Mouse (Mus musculus) heart, embryonic 16.5 days (tissue): ENCODE measurements around the gene Kcnj6. TPM values are rescaled to one million over a fixed set of nuclear protein-coding genes. Genes with fewer than 3 reads are reported as not detected.

Source experiments
- ATAC-seq: fragments of 200-750 bp; cut with Nextera tagmentation; replicated peaks from 2 replicates; pipeline ENCODE4 v1.8.0; 2017; ENCODE audit warnings: moderate number of reproducible peaks; ENCODE audit not compliant: insufficient read depth, low FRiP score; ENCODE audit errors: extremely low read depth
- H3K27ac ChIP-seq: fragments of 300-500 bp; sonication (generic); 2 replicates; pipeline ENCODE4 v1.5.1; 2014; ENCODE audit warnings: mild to moderate bottlenecking, low read length, control low read depth, moderate library complexity
- H3K27me3 ChIP-seq: fragments of 300-500 bp; sonication (generic); 2 replicates; pipeline ENCODE4 v1.6.1; 2014; ENCODE audit warnings: low read length, mixed read lengths; ENCODE audit not compliant: control insufficient read depth, insufficient read depth
- H3K36me3 ChIP-seq: fragments of 300-500 bp; sonication (generic); 2 replicates; pipeline ENCODE4 v1.6.1; 2014; ENCODE audit not compliant: control insufficient read depth, insufficient read depth
- H3K4me1 ChIP-seq: fragments of 300-500 bp; sonication (generic); 2 replicates; pipeline ENCODE4 v1.6.1; 2014; ENCODE audit warnings: low read length, mixed read lengths; ENCODE audit not compliant: control insufficient read depth, insufficient read depth
- H3K4me2 ChIP-seq: fragments of 300-500 bp; sonication (generic); 2 replicates; pipeline ENCODE4 v1.6.1; 2014; ENCODE audit warnings: low read depth, mild to moderate bottlenecking, control low read depth, low read length
- H3K4me3 ChIP-seq: fragments of 300-500 bp; sonication (generic); 2 replicates; pipeline ENCODE4 v1.5.1; 2014; ENCODE audit warnings: mild to moderate bottlenecking, control low read depth, low read length
- H3K9ac ChIP-seq: fragments of 300-500 bp; sonication (generic); 2 replicates; pipeline ENCODE4 v1.6.1; 2014; ENCODE audit warnings: low read length, control low read depth
- H3K9me3 ChIP-seq: fragments of 300-500 bp; sonication (generic); replicated peaks from 2 replicates; pipeline ENCODE4 v1.6.1; 2016; ENCODE audit warnings: low read length; ENCODE audit not compliant: control insufficient read depth
- WGBS: fragments of 180-500 bp; shearing (Covaris S2); extraction: QIAGEN DNeasy Blood & Tissue Kit; methylation state at CpG from one replicate; pipeline ENCODE4 v1.1.7; 2014; 5-methylcytosine and 5-hydroxymethylcytosine counted together
- polyA plus RNA-seq: library from polyadenylated mRNA; unstranded; fragments of >200 nt; fragmentation: Nextera tagmentation; extraction: Ambion mirVana; gene quantifications from 2 replicates; pipeline ENCODE4 v1.2.1, GENCODE M21; 2015

Gene Kcnj6
- polyA plus RNA-seq, 1 experiment from 2014 or later = 0.07 TPM

DNA sequence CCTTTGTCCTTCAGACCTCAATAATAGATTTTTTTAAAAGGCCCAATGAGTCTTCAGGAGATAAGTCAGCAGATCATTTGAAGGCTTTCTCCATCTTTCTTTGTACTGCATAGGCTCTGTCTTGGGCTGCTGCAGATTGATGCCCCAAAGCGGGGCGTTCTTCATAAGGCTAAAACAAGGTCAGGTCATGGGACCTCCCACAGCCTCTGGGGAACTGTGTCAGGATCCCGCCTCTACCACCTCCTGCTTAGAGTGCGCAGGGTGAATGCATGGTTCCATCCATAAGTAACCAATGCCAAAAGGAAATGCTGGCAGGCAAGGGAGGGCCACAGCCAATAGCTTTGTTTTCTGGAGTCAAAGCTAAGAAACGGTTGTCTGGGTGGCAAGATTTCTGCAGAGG, 237.7 kb downstream of the Kcnj6 start:
- WGBS = 89% methylated on average over 5 of the region's 5 CpGs
- no peak overlapping the region for H3K4me2 ChIP-seq
- no peak overlapping the region for H3K27ac ChIP-seq
- H3K4me3 ChIP-seq = no peak overlapping the region
- 0 out of 2 replicates have a peak, but pooled peaks cover 3% of the 10 kb centered on the region for H3K4me1 ChIP-seq
- no peaks in the 10 kb centered on the region for H3K27me3 ChIP-seq
- H3K9ac ChIP-seq = no peak overlapping the region
- no peaks in the 10 kb centered on the region for H3K36me3 ChIP-seq
- no peaks in the 10 kb centered on the region for H3K9me3 ChIP-seq
- ATAC-seq = no peak

DNA sequence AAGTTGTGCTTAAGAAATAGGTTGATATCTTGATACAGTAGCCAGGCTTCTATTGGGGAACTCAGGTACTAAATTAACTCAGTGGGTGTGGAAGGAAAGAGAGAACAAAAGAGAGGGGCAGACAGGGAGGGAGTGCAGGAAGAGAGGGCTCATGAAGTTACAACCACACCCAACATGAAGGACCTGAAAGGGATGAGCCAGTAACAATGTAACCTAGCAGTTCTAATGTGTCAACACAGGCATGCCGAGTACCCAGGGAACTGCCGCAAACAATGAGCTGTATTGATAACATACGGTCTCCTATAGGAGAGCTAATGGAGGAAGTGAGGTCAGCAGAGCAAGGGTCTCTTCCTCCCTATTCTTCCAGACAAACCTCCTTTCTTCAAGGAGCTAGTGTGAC, 238.9 kb downstream of the Kcnj6 start:
- Histone ChIP-seq H3K4me1 (0 out of 2 replicates have a peak, but pooled peaks cover 2% of the 10 kb centered on the region), H3K9me3 (no peaks in the 10 kb centered on the region), H3K36me3 (no peaks in the 10 kb centered on the region), H3K9ac (no peak overlapping the region), H3K4me3 (no peak overlapping the region), H3K27ac (no peak overlapping the region), H3K27me3 (no peaks in the 10 kb centered on the region), H3K4me2 (no peak overlapping the region)
- WGBS = 33% methylated on average over 3 of the region's 3 CpGs
- ATAC-seq = no peak

DNA sequence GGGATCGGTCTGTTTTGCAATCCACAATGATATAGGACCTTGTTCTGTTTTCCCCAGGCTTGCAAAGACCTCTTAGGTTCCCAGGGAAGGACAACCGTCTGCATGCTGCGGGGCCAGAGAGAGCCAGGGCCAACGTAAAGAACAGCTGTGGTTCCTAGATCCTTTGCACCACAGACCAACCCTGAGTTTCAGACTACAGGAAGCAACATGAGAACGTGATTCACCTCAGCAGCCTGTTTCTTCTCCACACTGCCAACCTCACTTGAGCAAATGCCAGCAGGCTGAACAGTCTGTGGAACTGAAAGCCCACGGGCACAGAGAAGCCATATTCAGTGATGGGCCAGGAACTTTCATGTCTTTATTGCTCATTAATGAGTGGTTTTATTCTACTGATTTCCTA, 241.1 kb downstream of the Kcnj6 start:
- Histone ChIP-seq H3K27ac (no peak overlapping the region), H3K4me3 (no peak overlapping the region), H3K27me3 (no peaks in the 10 kb centered on the region), H3K9me3 (no peaks in the 10 kb centered on the region), H3K4me2 (no peak overlapping the region), H3K4me1 (0 out of 2 replicates have a peak, but pooled peaks cover 2% of the 10 kb centered on the region), H3K36me3 (no peaks in the 10 kb centered on the region), H3K9ac (no peak overlapping the region)
- 59% methylated on average over 6 of the region's 6 CpGs for WGBS
- no peak for ATAC-seq

DNA sequence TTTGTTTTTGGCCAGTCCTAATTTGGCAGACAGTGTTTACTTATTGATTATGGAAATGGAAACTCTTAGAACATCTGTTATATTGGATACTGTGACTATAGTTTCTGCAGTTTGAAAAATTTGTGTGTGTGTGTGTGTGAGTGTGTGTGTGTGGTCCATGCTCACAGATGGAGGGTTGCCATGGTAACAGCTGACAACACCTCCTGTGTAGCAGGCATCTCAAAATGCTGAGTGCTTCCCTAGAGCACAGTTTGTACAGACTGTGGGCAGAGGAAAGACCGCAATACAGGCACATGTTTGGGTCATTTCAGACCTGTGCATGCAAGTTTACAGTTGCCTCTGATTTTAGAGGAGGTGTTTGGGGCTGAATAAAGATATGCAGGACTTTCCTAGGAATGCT, 244.0 kb downstream of the Kcnj6 start:
- Histone ChIP-seq H3K27me3 (no peaks in the 10 kb centered on the region), H3K9me3 (no peaks in the 10 kb centered on the region), H3K4me1 (0 out of 2 replicates have a peak, but pooled peaks cover 2% of the 10 kb centered on the region), H3K4me3 (no peak overlapping the region), H3K27ac (no peak overlapping the region), H3K9ac (no peak overlapping the region), H3K4me2 (no peak overlapping the region), H3K36me3 (no peaks in the 10 kb centered on the region)
- no peak for ATAC-seq
- 94% methylated on average over 1 of the region's 1 CpGs for WGBS

DNA sequence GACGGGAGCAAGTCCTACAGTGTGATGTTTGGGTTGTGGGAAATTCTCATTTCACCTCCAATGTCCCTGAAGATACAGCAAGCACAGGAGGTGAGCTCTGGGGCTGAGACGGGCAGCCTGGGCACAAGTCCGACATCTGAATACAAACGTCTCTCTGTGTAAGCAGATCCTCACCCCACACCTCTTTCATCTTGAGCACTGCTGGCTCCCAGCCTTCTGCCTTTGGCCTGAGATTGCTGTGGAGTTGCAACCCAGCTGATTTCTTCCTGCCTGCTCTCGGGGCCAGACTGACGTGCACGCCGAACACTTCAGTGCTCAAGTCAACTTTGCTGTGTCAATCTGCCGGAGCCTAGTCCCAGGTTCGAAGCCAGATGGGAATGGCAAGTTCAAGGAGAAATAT, 244.7 kb downstream of the Kcnj6 start:
- no peaks in the 10 kb centered on the region for H3K27me3 ChIP-seq
- no peak overlapping the region for H3K4me2 ChIP-seq
- WGBS = 33% methylated on average over 10 of the region's 10 CpGs
- H3K4me1 ChIP-seq = no peaks in the 10 kb centered on the region
- ATAC-seq = peak; percentile 28
- H3K27ac ChIP-seq = peak overlapping the region; percentile 6
- H3K9ac ChIP-seq = no peak overlapping the region
- H3K36me3 ChIP-seq = no peaks in the 10 kb centered on the region
- H3K9me3 ChIP-seq = no peaks in the 10 kb centered on the region
- no peak overlapping the region for H3K4me3 ChIP-seq

DNA sequence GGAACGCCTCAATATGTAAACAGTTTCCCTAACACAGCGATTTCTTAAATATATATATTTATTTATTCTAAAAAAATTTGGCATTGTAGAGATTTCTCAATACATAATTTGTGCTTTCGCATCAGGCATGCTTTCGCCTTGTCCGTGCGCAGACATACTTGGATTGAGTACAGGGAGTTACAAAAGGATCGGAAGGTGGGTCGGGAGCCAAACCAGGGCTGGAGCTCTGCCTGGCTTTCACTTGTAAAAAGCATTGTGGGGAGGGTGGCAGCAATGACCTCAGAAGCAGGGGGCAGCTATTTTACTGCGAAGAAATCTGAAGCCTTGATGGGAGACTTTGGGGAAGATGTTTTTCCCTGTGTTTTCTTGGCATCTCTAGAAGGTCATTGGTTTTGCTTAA, 252.5 kb downstream of the Kcnj6 start:
- Histone ChIP-seq H3K9ac (no peak overlapping the region), H3K4me3 (no peak overlapping the region), H3K9me3 (no peaks in the 10 kb centered on the region), H3K36me3 (no peaks in the 10 kb centered on the region), H3K4me2 (no peak overlapping the region), H3K4me1 (peaks cover 11% of the 10 kb centered on the region), H3K27me3 (no peaks in the 10 kb centered on the region), H3K27ac (peak overlapping the region; percentile 2; the same call in 1 of the 2 replicates)
- 74% methylated on average over 9 of the region's 9 CpGs for WGBS
- no peak for ATAC-seq

DNA sequence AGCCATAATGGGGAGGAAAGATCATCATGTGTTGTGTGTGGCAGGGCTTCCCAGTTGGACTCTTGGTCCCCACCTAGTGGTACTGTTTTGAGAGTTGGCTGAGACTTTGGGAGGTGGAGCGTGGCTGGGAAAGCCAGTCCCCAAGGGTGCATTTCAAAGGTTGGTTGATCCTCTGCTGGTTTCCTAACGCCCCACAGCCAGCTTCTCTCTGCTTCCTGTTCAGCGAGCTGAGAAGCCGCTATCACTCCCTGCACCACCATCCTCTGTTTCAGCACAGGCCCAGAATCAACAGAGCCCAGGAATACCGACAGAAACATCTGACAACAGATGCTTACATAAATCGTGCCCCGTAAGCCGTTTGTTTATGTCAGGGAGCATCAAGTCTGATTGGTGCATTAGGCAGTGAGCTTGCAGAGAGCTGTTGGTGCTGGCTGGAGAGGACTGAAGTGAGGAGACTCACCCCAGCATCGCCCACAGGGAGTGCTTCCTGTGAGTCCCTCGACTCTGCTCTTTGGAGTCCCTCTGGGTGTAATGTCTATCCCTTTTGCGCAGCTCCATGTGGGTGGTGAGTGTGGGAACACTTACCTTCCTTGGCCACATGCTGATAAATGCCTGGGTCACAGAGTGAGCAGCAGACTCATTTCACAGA, 253.5 kb downstream of the Kcnj6 start:
- H3K9me3 ChIP-seq = no peaks in the 10 kb centered on the region
- peak overlapping the region; percentile 40 for H3K4me3 ChIP-seq
- peak; percentile 75 for ATAC-seq
- H3K4me1 ChIP-seq = peaks cover 11% of the 10 kb centered on the region
- H3K9ac ChIP-seq = peak overlapping the region; percentile 67
- no peaks in the 10 kb centered on the region for H3K36me3 ChIP-seq
- H3K4me2 ChIP-seq = peak overlapping the region; percentile 62
- H3K27me3 ChIP-seq = no peaks in the 10 kb centered on the region
- H3K27ac ChIP-seq = peak overlapping the region; percentile 77
- WGBS = 5% methylated on average over 11 of the region's 11 CpGs

DNA sequence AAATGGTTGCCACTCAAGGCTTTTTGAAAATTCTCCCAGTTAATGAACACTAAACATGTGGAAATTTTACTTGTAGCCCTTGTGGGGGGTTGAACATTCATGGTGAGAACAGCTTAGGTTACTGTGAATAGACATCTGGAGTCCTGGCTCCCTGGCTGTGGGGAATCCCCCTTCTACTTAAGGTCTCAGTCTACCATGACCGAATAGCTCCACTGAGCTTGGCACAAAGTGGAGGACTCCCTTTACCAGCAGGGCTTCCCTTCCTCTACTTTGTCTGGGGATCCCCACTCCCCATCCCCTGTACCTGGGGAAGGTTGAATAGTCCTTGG, 260.2 kb downstream of the Kcnj6 start:
- H3K4me3 ChIP-seq = no peak overlapping the region
- no peak overlapping the region for H3K4me2 ChIP-seq
- H3K27ac ChIP-seq = peak overlapping the region; percentile 37
- H3K27me3 ChIP-seq = no peaks in the 10 kb centered on the region
- 79% methylated on average over 1 of the region's 1 CpGs for WGBS
- H3K4me1 ChIP-seq = peaks cover 12% of the 10 kb centered on the region
- no peaks in the 10 kb centered on the region for H3K9me3 ChIP-seq
- no peaks in the 10 kb centered on the region for H3K36me3 ChIP-seq
- ATAC-seq = no peak
- H3K9ac ChIP-seq = no peak overlapping the region

DNA sequence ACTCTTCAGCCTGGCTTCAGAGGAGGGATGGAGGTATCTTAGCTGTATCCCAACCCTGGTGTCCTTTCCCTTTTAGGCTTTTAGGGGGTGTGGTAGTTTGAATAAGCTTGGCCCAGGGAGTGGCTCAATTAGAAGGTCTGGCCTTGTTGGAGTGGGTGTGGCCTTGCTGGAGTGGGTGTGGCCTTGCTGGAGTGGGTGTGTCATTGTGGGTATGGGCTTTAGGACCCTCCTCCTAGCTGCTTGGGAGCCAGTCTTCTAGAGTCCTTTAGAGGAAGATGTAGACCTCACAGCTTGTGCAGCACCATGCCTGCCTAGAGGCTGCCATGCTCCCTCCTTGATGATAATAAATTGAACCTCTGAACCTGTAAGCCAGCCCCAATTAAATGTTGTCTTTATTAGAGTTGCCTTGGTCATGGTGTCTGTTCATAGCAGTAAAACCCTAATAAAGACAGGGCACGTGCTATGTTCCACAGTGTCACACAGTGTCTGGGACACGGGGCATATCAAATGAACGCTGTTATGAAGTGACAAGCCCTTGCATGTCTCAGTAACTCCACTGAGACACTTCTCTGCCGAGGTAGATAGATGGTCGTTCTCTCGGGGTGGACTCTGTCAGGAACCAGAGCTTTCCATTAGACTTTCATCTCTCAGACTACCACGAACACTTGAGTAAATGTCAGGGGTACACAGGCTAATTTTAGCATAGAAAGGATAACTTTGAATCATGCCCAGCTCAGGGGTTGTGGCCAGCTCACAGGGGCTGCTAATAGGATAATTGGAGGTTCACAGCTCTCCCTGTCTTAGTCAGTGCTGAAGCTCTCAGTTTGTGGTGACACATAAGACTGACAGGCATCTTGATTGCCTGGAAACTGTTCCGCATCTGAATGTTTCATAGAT, 260.8 kb downstream of the Kcnj6 start:
- no peaks in the 10 kb centered on the region for H3K36me3 ChIP-seq
- no peak for ATAC-seq
- WGBS = 50% methylated on average over 8 of the region's 8 CpGs
- H3K9ac ChIP-seq = no peak overlapping the region
- no peak overlapping the region for H3K4me2 ChIP-seq
- peak overlapping the region; percentile 37 for H3K27ac ChIP-seq
- H3K9me3 ChIP-seq = no peaks in the 10 kb centered on the region
- no peaks in the 10 kb centered on the region for H3K27me3 ChIP-seq
- H3K4me1 ChIP-seq = peaks cover 12% of the 10 kb centered on the region
- H3K4me3 ChIP-seq = no peak overlapping the region
